Mouse (Mus musculus) cerebellum, adult 11 months (tissue): ENCODE data around the gene Trpm1.

Experiments used
- DNase-seq: peaks from one replicate; pipeline ENCODE4 v3.0.0; 2022

The Trpm1 gene

DNA sequence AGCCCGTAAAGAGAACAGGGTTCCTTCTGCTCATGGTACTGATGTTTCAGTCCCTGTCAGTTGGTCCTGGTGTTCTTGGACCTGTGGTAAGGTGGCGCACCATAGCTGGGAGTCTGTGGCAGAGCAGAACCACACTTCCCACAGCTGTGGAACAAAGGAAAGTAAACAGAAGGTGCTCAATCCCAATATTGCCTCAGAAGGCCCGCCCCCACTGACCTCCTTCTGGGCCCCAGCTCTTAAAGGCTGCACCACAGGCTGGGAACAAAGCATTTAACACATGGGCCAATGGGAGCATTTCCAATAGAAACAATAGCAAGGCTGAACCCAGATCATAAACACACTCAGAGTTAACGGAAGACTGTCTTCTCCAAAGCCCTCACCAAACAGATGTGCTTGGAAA lies 82.9 kb downstream of the Trpm1 start:
- DNase-seq, result no peak

DNA sequence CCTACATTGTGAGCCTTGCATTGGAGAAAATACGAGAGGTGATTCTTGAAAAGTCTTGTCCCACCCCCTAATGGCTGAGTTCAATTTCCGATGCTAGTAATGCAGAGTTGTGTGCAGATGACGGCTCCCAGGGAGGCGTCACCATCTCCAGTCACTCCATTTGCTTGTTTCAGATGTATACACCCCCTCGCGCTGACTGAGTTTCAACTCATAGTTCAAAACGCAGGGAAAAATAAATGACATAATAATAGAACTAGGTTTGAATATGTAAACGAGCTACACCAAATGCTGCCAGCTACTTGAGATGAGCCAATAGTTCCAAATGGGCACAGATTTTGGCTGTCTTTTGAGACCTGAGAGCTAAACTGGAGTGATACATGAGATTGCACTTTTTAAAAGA lies 84.1 kb downstream of the Trpm1 start:
- no peak for DNase-seq

- DNase-seq, result no peak
Measured at GRCm38 (mm10) chr7:64238410-64239086, 84.9 kb downstream of the Trpm1 start.

DNA sequence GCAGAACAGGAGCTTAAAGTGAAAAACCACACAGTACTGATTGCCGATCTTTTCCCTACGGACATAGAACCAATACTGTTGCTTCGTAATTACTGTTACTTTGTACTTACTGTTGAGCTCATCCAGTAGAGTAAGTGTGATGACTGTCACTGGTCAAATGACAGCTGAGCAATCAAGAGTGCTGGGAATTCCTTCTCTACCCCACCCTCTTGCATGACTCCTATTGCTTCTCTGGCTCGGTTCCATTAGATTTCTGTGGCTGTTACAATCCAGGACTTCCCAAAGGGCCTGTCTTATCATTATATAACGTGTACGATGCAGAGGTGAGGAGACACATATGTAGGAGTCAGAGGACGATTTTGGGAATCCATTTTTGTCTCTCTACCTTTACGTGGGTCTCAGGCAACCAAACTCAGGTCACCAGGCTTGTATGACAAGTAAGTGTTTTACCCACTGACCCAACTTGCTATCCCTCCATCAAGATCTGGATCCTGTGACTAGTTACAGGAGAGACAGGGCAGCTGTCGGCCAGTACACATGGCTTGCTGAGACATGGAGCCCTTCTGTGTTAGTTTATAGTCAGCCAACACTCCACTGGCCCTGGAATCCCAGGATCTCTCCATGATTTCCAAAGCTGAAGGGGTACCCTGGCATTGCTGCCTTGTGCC lies 85.6 kb downstream of the Trpm1 start:
- DNase-seq, result no peak

- DNase-seq, result peak; percentile 2
Measured at GRCm38 (mm10) chr7:64239806-64240315, 86.2 kb downstream of the Trpm1 start.

DNA sequence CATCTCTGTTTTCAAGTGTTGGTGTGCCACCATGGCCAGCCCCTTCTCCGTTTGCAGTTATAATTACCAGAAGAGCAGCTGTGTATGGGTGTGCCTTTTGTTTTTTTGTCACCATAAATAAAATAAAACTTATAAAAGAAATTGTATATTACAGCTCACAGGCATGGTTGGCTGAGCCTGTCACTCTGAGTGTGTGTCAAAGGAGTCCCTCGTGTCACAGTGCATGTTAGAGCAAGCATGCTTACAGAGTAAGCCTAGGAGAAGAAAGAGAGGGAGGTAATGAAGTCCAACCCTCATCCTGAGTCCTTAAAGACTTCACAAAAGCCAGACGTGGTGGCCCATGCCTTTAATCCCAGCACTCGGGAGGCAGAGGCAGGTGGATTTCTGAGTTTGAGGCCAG lies 88.8 kb downstream of the Trpm1 start:
- DNase-seq, result no peak

GRCm38 (mm10) chr7:64244371-64244770 lies 90.7 kb downstream of the Trpm1 start:
- DNase-seq, result no peak

- no peak for DNase-seq
Measured at GRCm38 (mm10) chr7:64246713-64247112, 93.1 kb downstream of the Trpm1 start.

GRCm38 (mm10) chr7:64248352-64248751 lies 94.7 kb downstream of the Trpm1 start:
- no peak for DNase-seq

- no peak for DNase-seq
Measured at GRCm38 (mm10) chr7:64249715-64250114, 96.1 kb downstream of the Trpm1 start.

DNA sequence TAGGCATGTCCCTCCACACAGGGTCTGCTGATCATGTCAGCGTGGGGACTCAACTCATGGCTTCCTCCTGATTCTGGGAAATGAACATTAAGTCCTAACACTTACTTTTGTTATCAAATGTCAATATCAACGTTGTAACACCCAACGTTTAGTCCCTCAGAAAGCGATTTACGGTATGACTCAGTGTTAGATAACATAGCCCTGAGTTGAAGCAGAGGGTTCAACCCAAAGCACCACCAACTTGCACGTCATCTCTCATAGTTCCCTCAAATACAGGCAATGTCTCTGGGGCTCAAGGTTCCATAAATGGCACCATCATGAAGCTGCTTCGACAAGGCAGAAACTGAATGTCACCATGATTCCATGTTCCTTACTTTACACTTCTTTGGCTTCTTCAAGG lies 96.8 kb downstream of the Trpm1 start:
- DNase-seq, result no peak

DNA sequence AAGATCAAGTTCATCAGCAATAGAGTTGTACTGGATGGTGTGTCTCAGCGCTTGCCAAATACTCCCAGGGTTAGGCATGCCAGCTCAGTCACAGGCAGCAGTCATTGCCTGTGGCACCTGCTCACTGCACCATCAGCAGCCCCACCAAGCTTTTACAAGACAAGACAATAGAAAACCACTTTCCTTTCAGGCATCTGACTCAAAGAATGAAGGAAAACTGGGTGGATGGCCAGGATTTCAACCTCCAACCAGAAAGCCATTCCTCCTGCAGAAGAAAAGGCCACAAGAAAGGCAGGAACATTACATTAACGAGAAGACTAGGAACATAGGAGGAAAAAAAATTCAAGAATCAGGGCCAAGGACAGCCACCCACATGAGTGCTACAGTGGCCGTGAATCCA lies 100.1 kb downstream of the Trpm1 start:
- DNase-seq, result no peak

GRCm38 (mm10) chr7:64265502-64266279 lies 112.1 kb downstream of the Trpm1 start:
- no peak for DNase-seq

GRCm38 (mm10) chr7:64266587-64266986 lies 113.0 kb downstream of the Trpm1 start:
- DNase-seq, result no peak

DNA sequence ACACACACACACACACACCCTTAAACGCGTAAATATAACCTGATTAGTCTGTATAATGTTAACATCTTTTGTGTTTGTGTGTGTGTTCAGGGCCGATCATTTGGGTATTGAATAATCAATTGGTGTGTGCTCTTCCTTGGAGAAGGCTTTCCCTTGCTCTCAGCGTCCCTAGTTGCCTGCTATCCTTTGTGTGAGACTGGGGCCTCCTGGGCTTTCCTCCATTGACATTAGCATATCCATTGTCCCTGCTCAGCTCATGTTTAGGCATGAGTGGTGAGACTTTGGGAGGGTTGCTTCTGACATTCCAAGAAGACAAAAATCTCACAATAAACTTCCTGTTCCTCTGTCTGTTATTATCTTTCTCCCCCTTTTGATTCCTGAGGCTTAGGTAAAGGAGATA lies 118.3 kb downstream of the Trpm1 start:
- DNase-seq, result no peak

GRCm38 (mm10) chr7:64275518-64275917 lies 121.9 kb downstream of the Trpm1 start:
- no peak for DNase-seq

DNA sequence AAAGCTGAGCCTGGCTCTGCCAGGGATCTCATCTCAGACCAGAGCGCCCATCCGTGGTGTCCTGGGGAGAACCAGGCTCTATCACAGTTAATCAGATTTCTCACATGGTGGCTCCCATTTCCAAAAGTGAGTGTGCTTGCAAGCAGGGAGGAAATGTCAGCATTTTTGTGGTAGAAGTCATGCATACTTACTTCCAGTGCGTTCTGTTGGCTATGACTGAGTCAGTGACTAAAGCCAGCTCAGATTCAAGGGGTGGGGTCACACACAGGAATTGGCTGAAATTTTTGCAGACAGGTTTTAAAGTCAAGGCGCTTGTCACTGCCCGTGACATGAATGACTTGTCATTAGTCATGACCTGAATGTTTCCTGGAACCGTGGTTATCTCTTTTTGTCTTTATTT lies 123.3 kb downstream of the Trpm1 start:
- no peak for DNase-seq

DNA sequence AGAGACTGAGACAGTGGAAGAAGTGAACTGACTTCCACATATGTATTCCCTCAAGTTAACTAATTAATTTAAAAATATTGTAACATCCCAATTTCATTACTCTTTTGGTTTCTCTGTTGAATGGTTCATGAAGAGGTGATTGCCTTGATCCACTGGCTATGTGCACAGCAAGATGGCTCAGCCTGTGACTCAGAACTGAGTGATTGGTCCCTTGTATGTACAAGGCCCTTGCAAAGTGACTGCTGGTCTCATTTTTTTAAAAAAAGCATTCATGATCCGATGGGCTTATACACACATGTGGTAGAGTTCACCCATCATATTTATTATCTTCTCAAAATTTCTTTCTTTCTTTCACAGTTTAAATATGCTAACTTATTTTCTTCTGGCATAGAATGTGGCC lies 124.9 kb downstream of the Trpm1 start:
- DNase-seq, result no peak

DNA sequence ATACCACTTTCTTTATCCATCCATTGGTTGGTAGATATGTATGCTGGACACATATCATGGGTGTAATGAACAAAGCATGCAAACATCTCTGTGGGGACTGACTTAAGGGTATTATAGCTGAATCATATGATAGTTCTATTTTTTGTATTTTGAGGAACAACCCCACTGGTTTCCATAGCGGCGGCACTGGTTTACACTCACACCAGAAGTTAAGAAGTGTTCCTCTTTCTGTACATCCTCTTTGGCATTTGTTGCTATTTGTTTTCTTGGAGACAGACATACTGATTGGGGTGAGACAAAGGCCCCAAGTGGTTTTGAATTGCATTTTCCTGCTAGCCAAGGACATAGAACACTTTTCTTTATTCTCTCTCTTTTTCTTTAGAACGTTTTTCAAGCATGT lies 125.9 kb downstream of the Trpm1 start:
- no peak for DNase-seq

- DNase-seq, result no peak
Measured at GRCm38 (mm10) chr7:64286566-64286965, 132.9 kb downstream of the Trpm1 start.

GRCm38 (mm10) chr7:64287414-64288091 lies 133.9 kb downstream of the Trpm1 start, which contains the start of gene Mtmr10:
Gene Mtmr10 (plus strand): TSS chr7:64287653.
- peak; percentile 97 for DNase-seq

DNA sequence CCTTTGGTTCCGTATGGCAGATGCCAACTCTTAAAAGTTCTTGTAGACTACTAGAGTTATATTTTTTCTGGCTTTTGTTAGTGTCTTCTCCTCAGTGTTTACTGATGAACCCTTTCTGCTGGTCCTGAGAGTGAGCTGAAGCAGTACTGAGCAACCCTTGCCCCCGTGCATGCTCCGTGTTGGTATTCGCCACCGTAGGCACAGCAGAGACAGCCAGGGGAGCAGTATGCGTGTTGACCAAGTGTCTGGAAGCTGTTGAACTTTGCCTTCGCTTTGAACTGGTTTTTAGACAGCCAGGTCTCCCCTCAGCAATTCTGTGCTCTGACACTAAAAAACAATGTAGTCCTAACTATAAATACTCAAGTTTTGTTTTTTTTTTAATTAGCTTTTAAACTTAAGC lies 135.8 kb downstream of the Trpm1 start:
- DNase-seq, result no peak

- no peak for DNase-seq
Measured at GRCm38 (mm10) chr7:64290431-64290830, 136.8 kb downstream of the Trpm1 start.
